Mouse (Mus musculus): ENCODE results near the gene Smap1. TPM values are rescaled to one million over a fixed set of nuclear protein-coding genes. Genes with fewer than 3 reads are reported as not detected.

The Smap1 gene
- polyA plus RNA-seq, 1 experiment from 2014 or later, result 93.6 TPM

GRCm38 (mm10) chr1:23948778-23949699 is 26.9 kb upstream of the Smap1 start:
- Histone ChIP-seq H3K9ac (replicated peaks; ENCODE audit: low read depth, low read length) (no peak overlapping the region), H3K27ac (ENCODE audit: low read depth, low read length) (no peak overlapping the region)
- WGBS, result 76% methylated on average over 15 of the region's 15 CpGs

GRCm38 (mm10) chr1:23948290-23948689 is 26.2 kb upstream of the Smap1 start:
- no peaks in the 10 kb centered on the region for H3K36me3 ChIP-seq (ENCODE audit: control insufficient read depth, insufficient read depth, low read length)
- H3K4me1 ChIP-seq (ENCODE audit: control insufficient read depth, insufficient read depth, low read length), result no peaks in the 10 kb centered on the region
- H3K9me3 ChIP-seq (ENCODE audit: control insufficient read depth, low read length), result no peaks in the 10 kb centered on the region
- H3K9ac ChIP-seq (replicated peaks; ENCODE audit: low read depth, low read length), result no peak overlapping the region
- no peaks in the 10 kb centered on the region for H3K27me3 ChIP-seq (ENCODE audit: control insufficient read depth, insufficient read depth, low read length)
- WGBS, result 64% methylated on average over 7 of the region's 7 CpGs
- H3K4me2 ChIP-seq (ENCODE audit: low read depth, low read length), result no peak overlapping the region
- no peak overlapping the region for H3K27ac ChIP-seq (ENCODE audit: low read depth, low read length)
- no peak overlapping the region for H3K4me3 ChIP-seq (ENCODE audit: low read depth, low read length)
- no peak for ATAC-seq (ENCODE audit: low read depth)

More at GRCm38 (mm10) chr1:23948778-23949699, 26.9 kb upstream of the Smap1 start:
- Histone ChIP-seq H3K4me2 (ENCODE audit: low read depth, low read length) (no peak overlapping the region), H3K36me3 (ENCODE audit: control insufficient read depth, insufficient read depth, low read length) (no peaks in the 10 kb centered on the region), H3K9me3 (ENCODE audit: control insufficient read depth, low read length) (no peaks in the 10 kb centered on the region), H3K4me3 (ENCODE audit: low read depth, low read length) (no peak overlapping the region), H3K4me1 (ENCODE audit: control insufficient read depth, insufficient read depth, low read length) (no peaks in the 10 kb centered on the region), H3K27me3 (ENCODE audit: control insufficient read depth, insufficient read depth, low read length) (no peaks in the 10 kb centered on the region)
- no peak for ATAC-seq (ENCODE audit: low read depth)

GRCm38 (mm10) chr1:23944076-23944475 is 22.0 kb upstream of the Smap1 start:
- Histone ChIP-seq H3K4me1 (ENCODE audit: control insufficient read depth, insufficient read depth, low read length) (no peaks in the 10 kb centered on the region), H3K36me3 (ENCODE audit: control insufficient read depth, insufficient read depth, low read length) (no peaks in the 10 kb centered on the region), H3K9ac (replicated peaks; ENCODE audit: low read depth, low read length) (no peak overlapping the region), H3K4me3 (ENCODE audit: low read depth, low read length) (no peak overlapping the region), H3K4me2 (ENCODE audit: low read depth, low read length) (no peak overlapping the region), H3K27me3 (ENCODE audit: control insufficient read depth, insufficient read depth, low read length) (no peaks in the 10 kb centered on the region), H3K27ac (ENCODE audit: low read depth, low read length) (no peak overlapping the region), H3K9me3 (ENCODE audit: control insufficient read depth, low read length) (no peaks in the 10 kb centered on the region)
- 93% methylated on average over 1 of the region's 1 CpGs for WGBS
- no peak for ATAC-seq (ENCODE audit: low read depth)

GRCm38 (mm10) chr1:23943146-23943940 is 21.2 kb upstream of the Smap1 start:
- WGBS, result 67% methylated on average over 3 of the region's 3 CpGs
- ATAC-seq (ENCODE audit: low read depth), result no peak
- Histone ChIP-seq H3K4me2 (ENCODE audit: low read depth, low read length) (no peak overlapping the region), H3K4me3 (ENCODE audit: low read depth, low read length) (no peak overlapping the region), H3K27me3 (ENCODE audit: control insufficient read depth, insufficient read depth, low read length) (no peaks in the 10 kb centered on the region), H3K9ac (replicated peaks; ENCODE audit: low read depth, low read length) (no peak overlapping the region), H3K4me1 (ENCODE audit: control insufficient read depth, insufficient read depth, low read length) (no peaks in the 10 kb centered on the region), H3K9me3 (ENCODE audit: control insufficient read depth, low read length) (no peaks in the 10 kb centered on the region), H3K27ac (ENCODE audit: low read depth, low read length) (no peak overlapping the region), H3K36me3 (ENCODE audit: control insufficient read depth, insufficient read depth, low read length) (no peaks in the 10 kb centered on the region)

GRCm38 (mm10) chr1:23935408-23935762 is 13.3 kb upstream of the Smap1 start:
- WGBS, result 33% methylated on average over 4 of the region's 4 CpGs

GRCm38 (mm10) chr1:23934669-23935407 is 12.7 kb upstream of the Smap1 start:
- Histone ChIP-seq H3K4me3 (ENCODE audit: low read depth, low read length) (no peak overlapping the region), H3K27ac (ENCODE audit: low read depth, low read length) (no peak overlapping the region), H3K4me2 (ENCODE audit: low read depth, low read length) (no peak overlapping the region), H3K4me1 (ENCODE audit: control insufficient read depth, insufficient read depth, low read length) (no peaks in the 10 kb centered on the region), H3K36me3 (ENCODE audit: control insufficient read depth, insufficient read depth, low read length) (no peaks in the 10 kb centered on the region), H3K9me3 (ENCODE audit: control insufficient read depth, low read length) (no peaks in the 10 kb centered on the region), H3K27me3 (ENCODE audit: control insufficient read depth, insufficient read depth, low read length) (no peaks in the 10 kb centered on the region), H3K9ac (replicated peaks; ENCODE audit: low read depth, low read length) (no peak overlapping the region)
- WGBS, result 62% methylated on average over 8 of the region's 8 CpGs
- no peak for ATAC-seq (ENCODE audit: low read depth)

More at GRCm38 (mm10) chr1:23935408-23935762, 13.3 kb upstream of the Smap1 start:
- Histone ChIP-seq H3K4me1 (ENCODE audit: control insufficient read depth, insufficient read depth, low read length) (no peaks in the 10 kb centered on the region), H3K36me3 (ENCODE audit: control insufficient read depth, insufficient read depth, low read length) (no peaks in the 10 kb centered on the region), H3K27ac (ENCODE audit: low read depth, low read length) (no peak overlapping the region), H3K27me3 (ENCODE audit: control insufficient read depth, insufficient read depth, low read length) (no peaks in the 10 kb centered on the region), H3K9me3 (ENCODE audit: control insufficient read depth, low read length) (no peaks in the 10 kb centered on the region), H3K9ac (replicated peaks; ENCODE audit: low read depth, low read length) (no peak overlapping the region), H3K4me3 (ENCODE audit: low read depth, low read length) (no peak overlapping the region), H3K4me2 (ENCODE audit: low read depth, low read length) (no peak overlapping the region)
- no peak for ATAC-seq (ENCODE audit: low read depth)

- Histone ChIP-seq H3K9ac (replicated peaks; ENCODE audit: low read depth, low read length) (no peak overlapping the region), H3K4me1 (ENCODE audit: control insufficient read depth, insufficient read depth, low read length) (no peaks in the 10 kb centered on the region), H3K4me2 (ENCODE audit: low read depth, low read length) (no peak overlapping the region), H3K9me3 (ENCODE audit: control insufficient read depth, low read length) (no peaks in the 10 kb centered on the region), H3K4me3 (ENCODE audit: low read depth, low read length) (no peak overlapping the region), H3K36me3 (ENCODE audit: control insufficient read depth, insufficient read depth, low read length) (no peaks in the 10 kb centered on the region), H3K27me3 (ENCODE audit: control insufficient read depth, insufficient read depth, low read length) (no peaks in the 10 kb centered on the region), H3K27ac (ENCODE audit: low read depth, low read length) (no peak overlapping the region)
- no peak for ATAC-seq (ENCODE audit: low read depth)
- WGBS, result 90% methylated on average over 6 of the region's 6 CpGs
Observed at GRCm38 (mm10) chr1:23929410-23929809, 7.3 kb upstream of the Smap1 start.

GRCm38 (mm10) chr1:23928371-23928770 is 6.3 kb upstream of the Smap1 start:
- ATAC-seq (ENCODE audit: low read depth), result no peak
- Histone ChIP-seq H3K9ac (replicated peaks; ENCODE audit: low read depth, low read length) (no peak overlapping the region), H3K4me1 (ENCODE audit: control insufficient read depth, insufficient read depth, low read length) (no peaks in the 10 kb centered on the region), H3K9me3 (ENCODE audit: control insufficient read depth, low read length) (no peaks in the 10 kb centered on the region), H3K27ac (ENCODE audit: low read depth, low read length) (no peak overlapping the region), H3K4me3 (ENCODE audit: low read depth, low read length) (no peak overlapping the region), H3K36me3 (ENCODE audit: control insufficient read depth, insufficient read depth, low read length) (no peaks in the 10 kb centered on the region), H3K27me3 (ENCODE audit: control insufficient read depth, insufficient read depth, low read length) (no peaks in the 10 kb centered on the region), H3K4me2 (ENCODE audit: low read depth, low read length) (no peak overlapping the region)
- 91% methylated on average over 3 of the region's 3 CpGs for WGBS

Measured in neural tube, embryonic 14.5 days (tissue).